Mouse (Mus musculus): ENCODE measurements around the gene Nfatc3. TPM values are rescaled to one million over a fixed set of nuclear protein-coding genes. Genes with fewer than 3 reads are reported as not detected.

The Nfatc3 gene
- polyA plus RNA-seq, 2 experiments = 2.6 to 10.2 TPM

DNA sequence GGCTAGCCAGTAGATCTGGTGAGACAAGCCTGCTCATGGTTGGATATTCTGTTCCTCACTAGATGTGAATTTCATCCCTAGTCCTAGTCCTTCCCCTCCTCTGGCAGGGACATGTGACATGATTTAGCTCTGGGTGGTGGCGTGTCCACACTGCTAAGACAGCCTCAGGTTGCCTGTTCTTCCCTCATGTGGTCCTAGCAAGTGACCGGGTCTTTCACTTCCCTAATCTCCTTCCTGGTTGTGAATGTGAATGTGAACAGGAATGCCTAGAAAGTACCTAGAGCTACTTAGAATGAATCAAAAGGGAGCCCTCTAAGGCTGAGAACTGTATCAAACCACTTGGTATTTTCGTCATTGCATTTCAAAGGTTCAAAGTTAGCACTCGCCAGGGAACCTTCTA is 19.0 kb upstream of the Nfatc3 start:
- DNase-seq (ENCODE audit: low read depth in 3 of 3, low spot score in 3 of 3) = no peak
- 55% methylated on average over 4 of the region's 4 CpGs for WGBS (ENCODE audit: insufficient replicate concordance)
- ATAC-seq (ENCODE audit: insufficient read depth) = no peak
- peaks cover 0 to 9% of the 10 kb centered on the region in 2 experiments; a peak in 2 of 4 replicates for H3K4me1 ChIP-seq (replicated peaks; ENCODE audit: control insufficient read depth in 2 of 2, insufficient read depth in 2 of 2, low read length in 1 of 2)
- H3K4me2 ChIP-seq (ENCODE audit: low read depth) = no peak overlapping the region
- H3K27ac ChIP-seq = no peak overlapping the region
- no peak overlapping the region for H3K9ac ChIP-seq (replicated peaks)
- H3K27me3 ChIP-seq (ENCODE audit: control insufficient read depth, insufficient read depth, low read length) = no peaks in the 10 kb centered on the region
- no peak overlapping the region for H3K4me3 ChIP-seq (ENCODE audit: insufficient read depth in 1 of 2, low read depth in 2 of 2, low read length in 2 of 2)
- TF ChIP-seq EP300 (IDR thresholded peaks at IDR 0.05; ENCODE audit: low read depth) (no peak), CTCF (IDR thresholded peaks at IDR 0.05; ENCODE audit: low read depth) (no peak)
- H3K9me3 ChIP-seq (ENCODE audit: control insufficient read depth, low read length) = no peaks in the 10 kb centered on the region
- H3K36me3 ChIP-seq (replicated peaks; ENCODE audit: control insufficient read depth, insufficient read depth, low read depth) = no peaks in the 10 kb centered on the region; the same call in 1 of the 2 replicates

DNA sequence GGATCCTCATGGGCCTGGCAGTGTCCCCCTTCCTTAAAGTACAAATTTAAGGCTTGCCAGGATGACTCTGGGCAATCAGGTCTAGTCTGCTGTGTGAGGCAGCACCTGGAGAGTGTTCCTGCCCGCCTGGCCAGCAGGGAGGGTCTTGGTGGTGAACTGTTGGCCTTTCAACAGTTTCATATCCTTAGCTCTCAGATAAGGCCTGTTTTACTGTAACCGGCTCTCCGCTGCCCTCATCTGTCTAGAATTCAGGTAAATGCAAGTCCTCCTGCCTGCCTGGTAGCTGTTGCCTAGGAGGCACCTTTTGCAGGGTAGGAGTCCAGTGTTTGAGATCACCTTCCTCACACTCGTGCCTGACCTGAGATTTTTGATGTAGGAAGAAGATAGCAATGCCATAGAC is 18.4 kb upstream of the Nfatc3 start:
- Histone ChIP-seq H3K36me3 (replicated peaks; ENCODE audit: control insufficient read depth, insufficient read depth, low read depth) (no peaks in the 10 kb centered on the region; the same call in 1 of the 2 replicates), H3K4me3 (ENCODE audit: insufficient read depth in 1 of 2, low read depth in 2 of 2, low read length in 2 of 2) (no peak overlapping the region), H3K9me3 (ENCODE audit: control insufficient read depth, low read length) (no peaks in the 10 kb centered on the region), H3K4me1 (replicated peaks; ENCODE audit: control insufficient read depth in 2 of 2, insufficient read depth in 2 of 2, low read length in 1 of 2) (peaks cover 0 to 11% of the 10 kb centered on the region in 2 experiments; a peak in 2 of 4 replicates), H3K27ac (no peak overlapping the region), H3K4me2 (ENCODE audit: low read depth) (no peak overlapping the region), H3K9ac (replicated peaks) (no peak overlapping the region), H3K27me3 (ENCODE audit: control insufficient read depth, insufficient read depth, low read length) (no peaks in the 10 kb centered on the region)
- DNase-seq (ENCODE audit: low read depth in 3 of 3, low spot score in 3 of 3) = no peak
- WGBS (ENCODE audit: insufficient replicate concordance) = 58% methylated on average over 4 of the region's 4 CpGs
- ATAC-seq (ENCODE audit: insufficient read depth) = no peak
- TF ChIP-seq EP300 (IDR thresholded peaks at IDR 0.05; ENCODE audit: low read depth) = no peak
- no peak for TF ChIP-seq CTCF (IDR thresholded peaks at IDR 0.05; ENCODE audit: low read depth)

DNA sequence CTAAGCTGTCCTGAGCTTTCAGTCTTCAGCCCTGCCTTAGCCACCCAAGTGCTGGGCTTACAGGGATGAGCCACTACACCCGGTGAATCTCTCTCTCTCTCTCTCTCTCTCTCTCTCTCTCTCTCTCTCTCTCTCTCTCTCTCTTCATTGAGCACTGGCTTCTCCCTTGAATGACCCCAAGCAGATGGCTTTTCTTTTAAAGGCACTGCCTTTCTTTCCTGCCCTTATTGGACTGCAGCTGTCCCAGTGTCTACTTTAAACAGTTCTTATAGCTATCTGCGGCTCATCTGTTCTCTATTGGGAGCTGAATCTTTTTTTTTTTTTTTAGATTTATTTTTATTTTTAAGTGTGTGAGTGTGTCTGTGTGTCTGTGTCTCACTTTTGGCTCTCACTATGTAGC is 15.6 kb upstream of the Nfatc3 start:
- TF ChIP-seq EP300 (IDR thresholded peaks at IDR 0.05; ENCODE audit: low read depth) (no peak), CTCF (IDR thresholded peaks at IDR 0.05; ENCODE audit: low read depth) (no peak)
- 85% methylated on average over 2 of the region's 2 CpGs for WGBS (ENCODE audit: insufficient replicate concordance)
- Histone ChIP-seq H3K36me3 (replicated peaks; ENCODE audit: control insufficient read depth, insufficient read depth, low read depth) (no peaks in the 10 kb centered on the region; the same call in 1 of the 2 replicates), H3K4me3 (ENCODE audit: insufficient read depth in 1 of 2, low read depth in 2 of 2, low read length in 2 of 2) (no peak overlapping the region), H3K4me2 (ENCODE audit: low read depth) (no peak overlapping the region), H3K9me3 (ENCODE audit: control insufficient read depth, low read length) (no peaks in the 10 kb centered on the region), H3K27me3 (ENCODE audit: control insufficient read depth, insufficient read depth, low read length) (no peaks in the 10 kb centered on the region), H3K27ac (no peak overlapping the region), H3K9ac (replicated peaks) (no peak overlapping the region), H3K4me1 (replicated peaks; ENCODE audit: control insufficient read depth in 2 of 2, insufficient read depth in 2 of 2, low read length in 1 of 2) (peaks cover 1 to 29% of the 10 kb centered on the region in 2 experiments)
- no peak for DNase-seq (ENCODE audit: low read depth in 3 of 3, low spot score in 3 of 3)
- ATAC-seq (ENCODE audit: insufficient read depth) = no peak

DNA sequence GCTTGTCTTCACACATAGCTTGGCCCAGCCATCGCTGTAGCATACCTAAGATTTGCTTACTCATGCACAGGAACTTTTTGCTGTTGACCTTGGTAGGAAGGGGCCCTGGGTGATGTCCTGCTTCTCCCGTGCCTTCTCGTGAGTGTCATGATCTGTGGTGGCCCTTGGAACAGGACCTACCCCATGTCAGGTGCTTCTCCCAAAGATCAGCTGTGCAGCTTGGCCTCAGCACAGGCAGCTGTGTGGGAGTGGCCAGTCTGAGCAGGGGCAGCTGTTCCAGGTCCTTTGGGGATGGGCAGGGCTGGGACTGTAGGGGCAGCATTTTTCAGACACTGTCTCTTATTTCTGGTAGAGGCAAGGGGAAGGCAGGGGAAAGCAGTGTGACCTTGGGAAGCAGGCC is 14.5 kb upstream of the Nfatc3 start:
- Histone ChIP-seq H3K27me3 (ENCODE audit: control insufficient read depth, insufficient read depth, low read length) (no peaks in the 10 kb centered on the region), H3K27ac (no peak overlapping the region), H3K4me1 (replicated peaks; ENCODE audit: control insufficient read depth in 2 of 2, insufficient read depth in 2 of 2, low read length in 1 of 2) (peaks cover 7 to 37% of the 10 kb centered on the region in 2 experiments), H3K36me3 (replicated peaks; ENCODE audit: control insufficient read depth, insufficient read depth, low read depth) (no peaks in the 10 kb centered on the region; the same call in 1 of the 2 replicates), H3K9ac (replicated peaks) (no peak overlapping the region), H3K4me3 (ENCODE audit: insufficient read depth in 1 of 2, low read depth in 2 of 2, low read length in 2 of 2) (no peak overlapping the region), H3K4me2 (ENCODE audit: low read depth) (no peak overlapping the region), H3K9me3 (ENCODE audit: control insufficient read depth, low read length) (no peaks in the 10 kb centered on the region)
- ATAC-seq (ENCODE audit: insufficient read depth) = no peak
- TF ChIP-seq EP300 (IDR thresholded peaks at IDR 0.05; ENCODE audit: low read depth) (no peak), CTCF (IDR thresholded peaks at IDR 0.05; ENCODE audit: low read depth) (no peak)
- DNase-seq (ENCODE audit: low read depth in 3 of 3, low spot score in 3 of 3) = no peak
- 19% methylated on average over 3 of the region's 3 CpGs for WGBS (ENCODE audit: insufficient replicate concordance)

DNA sequence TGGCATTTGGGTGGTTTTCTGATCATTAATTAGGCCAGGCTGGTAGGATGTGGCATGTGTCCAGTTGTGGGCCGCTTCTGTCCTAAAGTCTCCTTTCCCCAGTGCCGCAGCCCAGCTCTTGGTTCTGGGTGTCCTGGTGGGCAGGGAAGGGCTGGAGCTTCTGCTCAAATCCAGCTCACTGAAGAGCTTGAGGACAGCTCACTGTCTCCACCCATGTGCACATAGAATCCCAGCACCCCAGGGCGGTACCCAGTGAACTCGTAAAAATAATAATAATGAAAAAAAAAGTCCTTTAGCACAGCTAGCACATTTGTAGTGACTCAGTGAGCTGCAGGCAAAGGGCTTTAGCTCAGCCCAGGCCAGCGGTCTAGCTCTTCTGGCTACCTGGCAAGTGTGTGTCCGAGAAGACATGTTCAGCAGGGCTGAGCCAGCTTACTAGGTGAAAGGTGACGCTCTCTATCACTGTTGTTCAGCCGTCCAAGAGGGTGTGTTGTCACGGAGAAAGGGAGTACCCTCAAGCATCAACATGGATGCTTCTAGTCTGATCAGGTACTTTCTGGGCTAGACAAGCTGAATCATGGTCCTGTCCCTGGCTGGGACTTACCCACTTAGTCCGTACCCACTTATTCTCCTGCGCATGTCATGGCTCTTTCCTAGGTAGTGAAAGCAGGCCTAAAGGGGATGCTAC is 11.6 kb upstream of the Nfatc3 start:
- DNase-seq (ENCODE audit: low read depth in 3 of 3, low spot score in 3 of 3) (peak; percentile 58 to 75 (median 74)), ATAC-seq (ENCODE audit: insufficient read depth) (peak; percentile 87)
- WGBS (ENCODE audit: insufficient replicate concordance) = 80% methylated on average over 11 of the region's 11 CpGs
- peak overlapping the region; percentile 30; the same call in 1 of the 2 replicates for H3K4me2 ChIP-seq (ENCODE audit: low read depth)
- H3K4me3 ChIP-seq (ENCODE audit: insufficient read depth in 1 of 2, low read depth in 2 of 2, low read length in 2 of 2) = no peak overlapping the region
- H3K27ac ChIP-seq = peak overlapping the region; percentile 79
- no peaks in the 10 kb centered on the region for H3K9me3 ChIP-seq (ENCODE audit: control insufficient read depth, low read length)
- 0 out of 2 replicates have a peak overlapping the region, but pooled peaks have one; percentile 2 for H3K9ac ChIP-seq (replicated peaks)
- peaks cover 7 to 37% of the 10 kb centered on the region in 2 experiments for H3K4me1 ChIP-seq (replicated peaks; ENCODE audit: control insufficient read depth in 2 of 2, insufficient read depth in 2 of 2, low read length in 1 of 2)
- TF ChIP-seq CTCF (IDR thresholded peaks at IDR 0.05; ENCODE audit: low read depth) = no peak
- peak; percentile 53 for TF ChIP-seq EP300 (IDR thresholded peaks at IDR 0.05; ENCODE audit: low read depth)
- H3K27me3 ChIP-seq (ENCODE audit: control insufficient read depth, insufficient read depth, low read length) = no peaks in the 10 kb centered on the region
- H3K36me3 ChIP-seq (replicated peaks; ENCODE audit: control insufficient read depth, insufficient read depth, low read depth) = peaks cover 4% of the 10 kb centered on the region

All from liver, embryonic 14.5 days (tissue).